Mouse (Mus musculus) hindbrain, embryonic 16.5 days (tissue): Measurements from ENCODE around the gene Samd4b. TPM values are rescaled to one million over a fixed set of nuclear protein-coding genes. Genes with fewer than 3 reads are reported as not detected.
"Not testable (repeated sequence)": the region's sequence is repeated elsewhere in the genome, so short reads cannot be mapped to it uniquely, and the experiment has no call there.

ENCODE experiments used
- ATAC-seq: fragments of 200-750 bp; cut with Nextera tagmentation; 2 replicates; pipeline ENCODE4 v1.8.0; 2017; ENCODE audit warnings: moderate TSS enrichment, moderate library complexity
- H3K27ac ChIP-seq: fragments of 300-500 bp; sonication (generic); 2 replicates; pipeline ENCODE4 v1.5.1; 2014; ENCODE audit warnings: low read depth, mild to moderate bottlenecking, control low read depth, low read length, moderate library complexity
- H3K27me3 ChIP-seq: fragments of 300-500 bp; sonication (generic); replicated peaks from 2 replicates; pipeline ENCODE4 v1.6.1; 2014; ENCODE audit warnings: low read length; ENCODE audit not compliant: control insufficient read depth, insufficient read depth
- H3K36me3 ChIP-seq: fragments of 300-500 bp; sonication (generic); 2 replicates; pipeline ENCODE4 v1.6.1; 2014; ENCODE audit warnings: mild to moderate bottlenecking, low read length, moderate library complexity, mixed read lengths; ENCODE audit not compliant: control insufficient read depth, insufficient read depth
- H3K4me1 ChIP-seq: fragments of 300-500 bp; sonication (generic); 2 replicates; pipeline ENCODE4 v1.6.1; 2014; ENCODE audit warnings: low read depth, low read length; ENCODE audit not compliant: control insufficient read depth, insufficient read depth
- H3K4me2 ChIP-seq: fragments of 300-500 bp; sonication (generic); 2 replicates; pipeline ENCODE4 v1.6.1; 2014; ENCODE audit warnings: mild to moderate bottlenecking, low read length, control low read depth, moderate library complexity
- H3K4me3 ChIP-seq: fragments of 300-500 bp; sonication (generic); 2 replicates; pipeline ENCODE4 v1.5.1; 2014; ENCODE audit warnings: mild to moderate bottlenecking, low read length, control low read depth, moderate library complexity
- H3K9ac ChIP-seq: fragments of 300-500 bp; sonication (generic); 2 replicates; pipeline ENCODE4 v1.6.1; 2014; ENCODE audit warnings: low read depth, mild to moderate bottlenecking, control low read depth, low read length, moderate library complexity
- H3K9me3 ChIP-seq: fragments of 300-500 bp; sonication (generic); 2 replicates; pipeline ENCODE4 v1.6.1; 2014; ENCODE audit warnings: mild to moderate bottlenecking, low read length, moderate library complexity; ENCODE audit not compliant: control insufficient read depth
- WGBS: fragments of 180-500 bp; shearing (Covaris S2); extraction: QIAGEN DNeasy Blood & Tissue Kit; methylation state at CpG from one replicate; pipeline ENCODE4 v1.1.7; 2014; 5-methylcytosine and 5-hydroxymethylcytosine counted together
- polyA plus RNA-seq: library from polyadenylated mRNA; unstranded; fragments of >200 nt; fragmentation: Nextera tagmentation; extraction: Ambion mirVana; gene quantifications from 2 replicates; pipeline ENCODE4 v1.2.1, GENCODE M21; 2015

Gene Samd4b
- polyA plus RNA-seq, 1 experiment from 2014 or later = 11.1 TPM

DNA sequence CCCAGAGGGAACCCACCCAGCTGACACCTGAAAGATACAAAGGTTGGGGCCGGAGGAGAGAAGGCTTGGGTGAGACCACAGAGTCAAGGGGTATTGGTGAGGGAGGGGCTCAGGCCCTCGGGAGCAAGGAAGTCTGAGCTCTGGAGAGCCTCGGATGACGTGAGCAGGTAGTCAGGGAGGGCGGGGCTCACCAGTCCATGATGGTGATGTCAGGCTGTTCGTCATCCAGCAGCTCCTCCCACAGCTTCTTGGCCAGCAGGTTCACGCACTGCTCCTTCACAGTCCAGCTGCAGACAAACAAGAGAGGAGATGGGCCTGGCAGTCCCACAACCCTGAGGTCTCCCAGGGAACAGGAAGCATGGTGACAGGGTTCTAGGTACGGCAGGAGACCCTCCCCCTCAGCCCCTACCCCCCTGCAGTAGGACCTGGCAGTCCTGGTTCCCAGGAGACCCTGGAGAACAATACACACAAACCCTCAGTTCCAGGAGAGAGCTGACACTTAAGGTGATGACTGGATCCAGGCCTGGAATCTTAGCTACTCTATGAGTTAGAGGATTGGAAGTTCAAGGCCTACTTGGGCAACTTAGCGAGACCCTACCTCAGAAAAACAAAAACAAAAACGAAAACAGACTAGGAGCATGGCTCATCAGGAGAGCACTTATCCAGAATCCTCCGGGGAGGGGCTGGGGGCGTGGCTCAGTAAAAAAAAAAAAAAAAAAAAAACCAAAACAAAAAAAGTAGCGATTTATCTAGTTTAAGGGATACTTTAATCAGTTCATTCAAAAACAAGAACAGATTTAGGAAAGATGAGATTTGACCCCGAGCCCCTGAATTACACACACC lies 52.7 kb downstream of the Samd4b start:
- 27% methylated on average over 14 of the region's 14 CpGs for WGBS
- no peak overlapping the region for H3K4me2 ChIP-seq

DNA sequence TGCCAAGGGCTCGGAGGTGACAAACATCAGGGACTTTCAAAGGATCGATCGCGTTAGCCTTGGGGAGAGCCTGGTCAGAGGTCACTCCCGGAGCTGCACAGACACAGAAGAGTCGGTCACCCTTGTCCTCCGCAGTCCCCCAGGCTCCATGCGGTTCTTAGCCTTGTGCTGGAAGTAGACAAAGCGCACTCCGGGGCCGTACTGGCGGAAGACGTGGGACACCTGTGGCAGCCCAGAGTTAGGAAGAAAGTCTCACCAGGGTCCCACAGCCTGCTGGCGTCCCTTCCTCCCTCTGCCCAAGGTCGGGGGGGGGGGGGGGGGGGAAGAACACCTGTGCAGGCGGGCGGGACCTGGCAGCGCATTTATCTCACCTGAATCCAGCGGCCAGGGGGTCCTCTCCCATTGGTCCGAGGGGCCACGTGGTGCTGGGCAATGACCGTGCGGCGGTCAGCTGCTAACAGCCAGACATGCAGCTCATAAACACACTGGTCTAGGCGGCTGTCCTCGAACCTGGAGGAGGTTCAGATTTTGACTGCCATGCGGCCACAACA lies 53.8 kb downstream of the Samd4b start:
- Histone ChIP-seq H3K27ac (no peak overlapping the region), H3K4me2 (peak overlapping the region; percentile 62), H3K9me3 (no peaks in the 10 kb centered on the region), H3K36me3 (no peaks in the 10 kb centered on the region), H3K9ac (no peak overlapping the region; the same call in 1 of the 2 replicates), H3K4me3 (peak overlapping the region; percentile 29), H3K4me1 (peaks cover 15% of the 10 kb centered on the region), H3K27me3 (peaks cover 20% of the 10 kb centered on the region)
- ATAC-seq = no peak
- WGBS = 4% methylated on average over 22 of the region's 27 CpGs

More for the DNA sequence above, 52.7 kb downstream of the Samd4b start:
- no peak overlapping the region for H3K27ac ChIP-seq
- H3K27me3 ChIP-seq = peaks cover 20% of the 10 kb centered on the region
- H3K36me3 ChIP-seq = no peaks in the 10 kb centered on the region
- H3K4me3 ChIP-seq = no peak overlapping the region
- ATAC-seq = no peak
- peaks cover 15% of the 10 kb centered on the region for H3K4me1 ChIP-seq
- no peaks in the 10 kb centered on the region for H3K9me3 ChIP-seq
- no peak overlapping the region for H3K9ac ChIP-seq

DNA sequence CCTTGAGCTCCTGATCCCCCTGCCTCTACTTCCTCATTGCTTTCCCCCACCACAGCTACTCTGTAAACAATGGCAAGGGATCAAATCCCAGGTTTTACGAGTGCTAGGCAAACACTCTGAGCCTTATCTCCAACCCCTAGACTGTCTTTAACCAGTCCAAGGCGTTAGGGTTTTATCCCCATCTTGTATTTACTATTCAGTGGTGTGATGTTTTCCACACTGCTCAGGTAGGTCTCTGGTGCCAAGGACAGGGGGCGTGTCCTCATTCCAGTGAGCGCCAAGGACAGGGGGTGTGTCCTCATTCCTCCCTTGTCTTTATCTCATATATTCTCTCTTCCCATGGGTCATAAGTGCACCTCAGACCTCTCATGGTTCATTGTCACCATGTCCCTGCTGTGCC lies 57.4 kb downstream of the Samd4b start, which contains the start of gene Sycn:
Gene Sycn, plus strand, starts transcription at position 360 of the 400 bp plus-strand sequence.
- no peak within 1 kb of the TSS for H3K4me2 ChIP-seq
- no peak within 1 kb of the TSS for H3K27ac ChIP-seq
- no peaks in the 10 kb centered on the region for H3K36me3 ChIP-seq
- H3K4me1 ChIP-seq = peaks cover 5% of the 10 kb centered on the region; the same call in 1 of the 2 replicates
- WGBS = 79% methylated on average over 4 of the region's 4 CpGs
- no peak within 1 kb of the TSS for H3K9ac ChIP-seq
- no peak for ATAC-seq
- H3K27me3 ChIP-seq = peaks cover 14% of the 10 kb centered on the region
- H3K9me3 ChIP-seq = no peaks in the 10 kb centered on the region
- no peak within 1 kb of the TSS for H3K4me3 ChIP-seq

DNA sequence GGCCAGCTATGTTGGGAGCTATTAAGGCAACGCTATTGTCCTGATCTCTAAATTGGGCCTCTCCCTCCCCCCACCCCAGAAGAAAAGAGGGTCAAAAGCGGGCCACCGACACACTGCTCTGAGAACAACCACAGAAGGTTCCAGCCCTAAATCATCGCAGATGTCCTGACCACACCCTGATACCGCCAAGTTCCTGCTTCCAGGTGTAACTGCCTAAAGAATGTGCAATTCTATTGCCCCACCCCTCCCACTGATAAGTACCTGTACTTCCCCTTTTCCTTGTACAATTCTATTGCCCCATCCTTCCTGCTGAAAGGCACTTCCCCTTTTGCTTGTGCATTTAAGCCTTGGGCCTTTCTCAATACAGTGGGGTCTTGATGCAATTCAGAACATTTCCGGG lies 59.1 kb downstream of the Samd4b start:
- H3K27me3 ChIP-seq, H3K4me1 ChIP-seq, H3K27ac ChIP-seq, H3K9me3 ChIP-seq, H3K4me3 ChIP-seq, ATAC-seq, H3K36me3 ChIP-seq, H3K9ac ChIP-seq, H3K4me2 ChIP-seq: not testable (repeated sequence)
- 90% methylated on average over 6 of the region's 6 CpGs for WGBS

DNA sequence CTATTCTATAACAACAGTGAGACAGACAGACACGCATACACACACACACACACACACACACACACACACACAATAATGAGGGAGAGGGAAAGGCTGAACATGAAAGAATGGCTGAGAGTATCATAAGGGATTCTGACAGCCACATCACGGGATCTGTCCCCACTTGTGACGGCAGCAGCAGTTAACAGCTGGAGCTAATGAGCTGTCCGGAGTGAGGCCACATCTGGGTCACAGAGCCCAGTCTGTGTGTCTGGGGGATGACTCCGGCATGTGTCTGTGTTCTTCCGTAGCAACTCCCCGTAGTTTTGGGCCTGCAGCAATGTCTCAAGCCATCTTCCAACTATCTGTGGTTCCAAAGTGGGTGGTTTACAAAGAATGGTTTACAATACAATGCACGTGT lies 65.9 kb downstream of the Samd4b start:
- H3K9me3 ChIP-seq = no peaks in the 10 kb centered on the region
- no peak for ATAC-seq
- no peak overlapping the region for H3K27ac ChIP-seq
- no peaks in the 10 kb centered on the region for H3K27me3 ChIP-seq
- no peaks in the 10 kb centered on the region for H3K36me3 ChIP-seq
- WGBS = 83% methylated on average over 8 of the region's 8 CpGs
- no peak overlapping the region for H3K4me3 ChIP-seq
- H3K4me2 ChIP-seq = no peak overlapping the region
- no peak overlapping the region for H3K9ac ChIP-seq
- H3K4me1 ChIP-seq = no peaks in the 10 kb centered on the region

DNA sequence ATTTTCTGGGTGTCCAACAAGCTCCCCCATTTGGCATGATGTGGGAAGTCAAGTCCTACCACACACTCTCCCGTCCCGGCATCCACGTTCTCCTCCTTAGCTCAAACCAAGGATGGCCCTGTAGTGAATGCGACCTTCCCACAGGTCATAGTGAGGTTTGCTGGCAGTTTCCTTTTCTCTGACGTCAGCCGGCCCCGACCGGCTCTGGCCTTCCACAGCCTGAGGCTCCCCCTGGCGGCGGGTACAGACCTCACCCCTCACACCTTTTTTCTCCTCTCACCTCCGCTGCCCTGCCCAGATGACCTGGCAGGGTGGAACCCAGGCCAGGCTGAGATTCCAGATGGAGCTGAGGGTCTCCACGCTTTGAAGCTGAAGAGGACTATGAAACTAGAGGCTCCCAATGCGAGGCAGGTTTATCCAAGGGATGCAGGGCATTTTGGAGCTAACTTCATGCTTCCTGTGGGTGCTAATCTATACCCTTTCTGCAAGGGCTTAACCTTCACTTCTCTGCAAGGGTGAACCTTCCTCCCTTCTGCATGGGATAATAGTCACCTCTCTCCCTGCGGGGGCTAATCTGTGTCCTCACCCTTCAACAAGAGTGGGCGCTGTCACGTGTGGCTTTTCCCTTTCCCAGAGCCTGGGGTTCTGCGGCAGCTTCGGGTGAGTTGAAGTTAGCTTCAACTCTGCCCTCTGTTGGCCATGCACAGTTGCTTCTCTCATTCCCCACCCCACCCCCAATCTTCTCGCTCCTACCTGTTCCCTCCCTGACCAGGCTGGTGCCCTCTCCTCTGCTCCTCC lies 69.8 kb downstream of the Samd4b start:
- H3K9me3 ChIP-seq = no peaks in the 10 kb centered on the region
- no peak overlapping the region for H3K9ac ChIP-seq
- H3K27ac ChIP-seq = no peak overlapping the region
- ATAC-seq = no peak
- 8% methylated on average over 19 of the region's 19 CpGs for WGBS
- no peak overlapping the region for H3K4me2 ChIP-seq
- no peaks in the 10 kb centered on the region for H3K4me1 ChIP-seq
- no peaks in the 10 kb centered on the region for H3K36me3 ChIP-seq
- H3K27me3 ChIP-seq = no peaks in the 10 kb centered on the region
- no peak overlapping the region for H3K4me3 ChIP-seq

DNA sequence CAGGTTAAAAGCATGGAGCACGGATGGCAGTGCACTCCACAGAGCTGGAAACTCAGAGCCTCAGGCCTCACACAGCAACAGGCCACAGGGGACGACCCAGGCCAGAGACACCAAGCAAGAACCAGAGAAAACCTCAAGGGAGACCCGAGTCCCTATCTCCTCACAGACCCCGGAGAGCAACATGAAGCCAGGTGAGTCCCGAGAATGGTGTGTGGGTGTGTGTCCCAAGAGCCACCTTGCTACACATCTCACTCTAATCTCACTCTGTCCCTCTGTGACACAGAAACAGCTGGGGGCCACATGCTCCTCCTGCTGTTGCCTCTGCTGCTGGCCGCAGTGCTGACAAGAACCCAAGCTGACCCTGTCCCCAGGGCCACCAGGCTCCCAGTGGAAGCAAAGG lies 75.4 kb downstream of the Samd4b start, which contains the start of gene Ifnl3:
Gene Ifnl3, plus strand, starts transcription at position 301 of the 400 bp plus-strand sequence.
- ATAC-seq = not testable (repeated sequence)

DNA sequence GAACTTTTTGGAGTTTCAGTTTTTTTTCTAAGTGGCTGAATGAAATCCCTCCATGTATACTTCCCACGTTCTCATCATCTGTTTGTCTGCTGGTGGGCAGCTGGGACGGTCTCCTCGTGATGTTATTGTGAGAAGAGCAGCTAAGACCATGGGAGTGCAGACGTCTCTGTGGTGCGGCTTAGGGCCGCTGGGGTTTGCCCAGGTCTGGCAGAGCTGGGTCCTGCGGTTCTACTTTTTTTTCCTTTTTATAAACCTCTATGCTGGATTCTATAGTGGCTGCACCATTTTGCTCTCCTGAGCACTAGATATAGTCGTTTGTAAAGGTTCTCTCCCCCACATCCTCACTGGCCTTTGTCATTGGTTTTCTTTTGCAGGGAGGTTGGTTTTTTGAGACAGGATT lies 86.5 kb downstream of the Samd4b start:
- Histone ChIP-seq H3K9ac (no peak overlapping the region), H3K36me3 (no peaks in the 10 kb centered on the region), H3K9me3 (no peaks in the 10 kb centered on the region), H3K27me3 (no peaks in the 10 kb centered on the region), H3K4me3 (no peak overlapping the region), H3K4me1 (no peaks in the 10 kb centered on the region), H3K4me2 (no peak overlapping the region), H3K27ac (no peak overlapping the region)
- no peak for ATAC-seq
- 73% methylated on average over 8 of the region's 8 CpGs for WGBS

More for the DNA sequence above, 75.4 kb downstream of the Samd4b start, which contains the start of gene Ifnl3:
- H3K4me3 ChIP-seq, H3K27me3 ChIP-seq, H3K9ac ChIP-seq, H3K4me2 ChIP-seq, H3K36me3 ChIP-seq, H3K4me1 ChIP-seq, H3K27ac ChIP-seq, H3K9me3 ChIP-seq: not testable (repeated sequence)
- WGBS = 79% methylated on average over 5 of the region's 6 CpGs
